Mouse (Mus musculus) colon, adult 2 months (tissue): ENCODE data around the gene Adam21. TPM values are rescaled to one million over a fixed set of nuclear protein-coding genes. Genes with fewer than 3 reads are reported as not detected.

Experiments used
- polyA plus RNA-seq: library from polyadenylated mRNA; depleted of rRNA; stranded (reverse); fragments of >200 nt; gene quantifications from 2 replicates; pipeline ENCODE4 v1.2.3, GENCODE M21; 2012; rRNA removed

Gene Adam21
- polyA plus RNA-seq, result 0.03 TPM in 1 of 2 replicates, not detected in the other

GRCm38 (mm10) chr12:81568374-81568773 is at the start of gene Adam21:
Gene Adam21 (minus strand): TSS chr12:81568474.

GRCm38 (mm10) chr12:81594902-81595671 is 26.8 kb upstream of the Adam21 start, which contains the start of gene Med6:
Gene Med6 (minus strand): TSS chr12:81595008.

GRCm38 (mm10) chr12:81532316-81533028 is 35.8 kb downstream of the Adam21 start, which contains the start of the genes Gm20498 and Synj2bp:
Gene Gm20498 (minus strand): TSS chr12:81532905.
Gene Synj2bp (minus strand): TSS chr12:81532911.

Other genes starting within 250 kb of the Adam21 start
- gene Slc8a3, start 235.3 kb downstream of the Adam21 start, polyA plus RNA-seq, result 0.84 and 1.4 TPM in 2 replicates
- 0.13 and 0.24 TPM in 2 replicates for gene Gm4787, start 189.0 kb downstream of the Adam21 start, polyA plus RNA-seq
- gene Adam4, start 146.5 kb downstream of the Adam21 start, polyA plus RNA-seq, result 0.25 and 0.26 TPM in 2 replicates
- gene Cox16, start 83.3 kb downstream of the Adam21 start, polyA plus RNA-seq, result 73.2 and 107 TPM in 2 replicates
- 8.2 and 19.4 TPM in 2 replicates for gene Gm20498, start 35.6 kb downstream of the Adam21 start, polyA plus RNA-seq
- 13.6 and 17.2 TPM in 2 replicates for gene Synj2bp, start 35.6 kb downstream of the Adam21 start, polyA plus RNA-seq
- 2.5 and 2.8 TPM in 2 replicates for gene Med6, start 26.5 kb upstream of the Adam21 start, polyA plus RNA-seq
- gene Ttc9, start 62.8 kb upstream of the Adam21 start, polyA plus RNA-seq, result 0.84 and 1.1 TPM in 2 replicates
- 5.9 and 6.0 TPM in 2 replicates for gene Map3k9, start 212.7 kb upstream of the Adam21 start, polyA plus RNA-seq